Mouse (Mus musculus): Measurements from ENCODE around the gene Catsper4. TPM values are rescaled to one million over a fixed set of nuclear protein-coding genes. Genes with fewer than 3 reads are reported as not detected.

The Catsper4 gene
- polyA plus RNA-seq, 1 experiment from 2014 or later, result 0.12 TPM

DNA sequence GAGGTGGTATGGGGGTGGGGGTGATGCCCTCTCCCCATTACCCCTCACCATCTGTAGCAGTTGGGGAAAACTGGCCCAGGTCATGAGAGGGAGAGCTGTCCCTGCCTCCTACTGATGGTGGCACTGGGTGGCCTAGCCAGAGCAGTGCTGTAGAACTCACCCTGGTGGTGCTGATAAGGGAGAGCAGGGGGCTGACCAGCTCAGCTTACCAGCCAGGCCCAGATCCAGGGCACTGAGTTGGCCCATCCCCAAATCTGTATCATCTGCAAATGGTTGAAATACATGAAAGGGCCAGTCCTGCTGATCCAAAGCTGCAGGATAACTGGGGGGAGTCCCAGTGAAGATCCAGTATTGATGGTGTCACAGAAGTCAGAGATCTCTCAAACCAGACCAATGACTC lies 45.4 kb downstream of the Catsper4 start:
- no peak overlapping the region for H3K4me2 ChIP-seq
- H3K4me1 ChIP-seq (ENCODE audit: insufficient read depth), result 0 out of 2 replicates have a peak, but pooled peaks cover 4% of the 10 kb centered on the region
- no peak for TF ChIP-seq CTCF (IDR thresholded peaks at IDR 0.05; ENCODE audit: low read depth)
- H3K27ac ChIP-seq (ENCODE audit: low read depth), result no peak overlapping the region
- DNase-seq, result no peak
- H3K36me3 ChIP-seq (ENCODE audit: insufficient read depth), result 0 out of 2 replicates have a peak, but pooled peaks cover 5% of the 10 kb centered on the region
- H3K4me3 ChIP-seq (ENCODE audit: low read depth, low read length), result no peak overlapping the region
- H3K9me3 ChIP-seq (ENCODE audit: low read depth, low read length), result no peaks in the 10 kb centered on the region
- H3K27me3 ChIP-seq (ENCODE audit: insufficient read depth, low read length), result no peaks in the 10 kb centered on the region
- H3K9ac ChIP-seq, result no peak overlapping the region
- ATAC-seq (ENCODE audit: insufficient read depth), result no peak

GRCm38 (mm10) chr4:134181112-134181511 lies 46.1 kb downstream of the Catsper4 start:
- ATAC-seq (ENCODE audit: insufficient read depth) (no peak; the same call in 1 of the 2 replicates), DNase-seq (no peak)
- Histone ChIP-seq H3K27me3 (ENCODE audit: insufficient read depth, low read length) (no peaks in the 10 kb centered on the region), H3K9ac (no peak overlapping the region), H3K4me1 (ENCODE audit: insufficient read depth) (0 out of 2 replicates have a peak, but pooled peaks cover 4% of the 10 kb centered on the region), H3K9me3 (ENCODE audit: low read depth, low read length) (no peaks in the 10 kb centered on the region), H3K27ac (ENCODE audit: low read depth) (no peak overlapping the region), H3K4me3 (ENCODE audit: low read depth, low read length) (no peak overlapping the region), H3K4me2 (no peak overlapping the region), H3K36me3 (ENCODE audit: insufficient read depth) (0 out of 2 replicates have a peak, but pooled peaks cover 5% of the 10 kb centered on the region)
- WGBS, result 73% methylated on average over 1 of the region's 1 CpGs
- no peak for TF ChIP-seq CTCF (IDR thresholded peaks at IDR 0.05; ENCODE audit: low read depth)

DNA sequence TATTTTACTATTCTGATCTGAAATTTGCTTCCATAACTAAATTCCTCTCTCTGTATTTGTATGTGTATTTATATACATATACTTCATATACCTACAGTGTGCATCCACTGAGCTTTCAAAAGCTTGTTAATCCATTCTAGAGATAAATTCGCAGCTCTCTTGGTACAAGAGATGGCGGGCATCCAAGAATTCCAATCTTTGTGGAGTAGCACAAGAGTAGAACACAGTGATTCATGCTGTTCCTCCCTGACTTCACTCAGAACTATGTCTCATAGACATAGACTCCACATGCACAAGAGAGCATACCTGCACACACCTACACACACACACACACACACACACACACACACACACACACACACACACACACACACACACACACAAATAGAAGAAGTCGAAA lies 54.8 kb downstream of the Catsper4 start:
- H3K4me1 ChIP-seq (ENCODE audit: insufficient read depth), result no peaks in the 10 kb centered on the region
- no peak overlapping the region for H3K4me2 ChIP-seq
- no peak overlapping the region for H3K9ac ChIP-seq
- H3K27me3 ChIP-seq (ENCODE audit: insufficient read depth, low read length), result no peaks in the 10 kb centered on the region
- DNase-seq, result peak; percentile 51
- H3K36me3 ChIP-seq (ENCODE audit: insufficient read depth), result peaks cover 9% of the 10 kb centered on the region; the same call in 1 of the 2 replicates
- H3K4me3 ChIP-seq (ENCODE audit: low read depth, low read length), result no peak overlapping the region
- H3K27ac ChIP-seq (ENCODE audit: low read depth), result no peak overlapping the region
- ATAC-seq (ENCODE audit: insufficient read depth), result no peak
- no peak for TF ChIP-seq CTCF (IDR thresholded peaks at IDR 0.05; ENCODE audit: low read depth)
- WGBS, result 73% methylated on average over 3 of the region's 3 CpGs
- H3K9me3 ChIP-seq (ENCODE audit: low read depth, low read length), result no peaks in the 10 kb centered on the region

- H3K4me3 ChIP-seq (ENCODE audit: low read depth, low read length), result no peak overlapping the region
- H3K27me3 ChIP-seq (ENCODE audit: insufficient read depth, low read length), result no peaks in the 10 kb centered on the region
- H3K27ac ChIP-seq (ENCODE audit: low read depth), result no peak overlapping the region
- peak; percentile 20; the same call in 1 of the 2 replicates for TF ChIP-seq CTCF (IDR thresholded peaks at IDR 0.05; ENCODE audit: low read depth)
- DNase-seq (peak; percentile 7), ATAC-seq (ENCODE audit: insufficient read depth) (no peak)
- H3K9ac ChIP-seq, result no peak overlapping the region
- no peak overlapping the region for H3K4me2 ChIP-seq
- no peaks in the 10 kb centered on the region for H3K4me1 ChIP-seq (ENCODE audit: insufficient read depth)
- peaks cover 16% of the 10 kb centered on the region for H3K36me3 ChIP-seq (ENCODE audit: insufficient read depth)
- 94% methylated on average over 3 of the region's 3 CpGs for WGBS
- H3K9me3 ChIP-seq (ENCODE audit: low read depth, low read length), result no peaks in the 10 kb centered on the region
Observed at GRCm38 (mm10) chr4:134166906-134167305, 60.3 kb downstream of the Catsper4 start.

GRCm38 (mm10) chr4:134165548-134166465 lies 61.4 kb downstream of the Catsper4 start:
- no peaks in the 10 kb centered on the region for H3K27me3 ChIP-seq (ENCODE audit: insufficient read depth, low read length)
- no peak for TF ChIP-seq CTCF (IDR thresholded peaks at IDR 0.05; ENCODE audit: low read depth)
- H3K9me3 ChIP-seq (ENCODE audit: low read depth, low read length), result no peaks in the 10 kb centered on the region
- no peak overlapping the region for H3K9ac ChIP-seq
- no peak overlapping the region for H3K4me3 ChIP-seq (ENCODE audit: low read depth, low read length)
- DNase-seq (no peak), ATAC-seq (ENCODE audit: insufficient read depth) (no peak)
- H3K36me3 ChIP-seq (ENCODE audit: insufficient read depth), result peaks cover 9% of the 10 kb centered on the region
- WGBS, result 86% methylated on average over 3 of the region's 3 CpGs
- H3K27ac ChIP-seq (ENCODE audit: low read depth), result no peak overlapping the region
- no peak overlapping the region for H3K4me2 ChIP-seq
- no peaks in the 10 kb centered on the region for H3K4me1 ChIP-seq (ENCODE audit: insufficient read depth)

GRCm38 (mm10) chr4:134165024-134165423 lies 62.2 kb downstream of the Catsper4 start:
- no peak overlapping the region for H3K4me2 ChIP-seq
- 60% methylated on average over 6 of the region's 6 CpGs for WGBS

GRCm38 (mm10) chr4:134164591-134164990 lies 62.6 kb downstream of the Catsper4 start:
- Histone ChIP-seq H3K27ac (ENCODE audit: low read depth) (no peak overlapping the region), H3K4me1 (ENCODE audit: insufficient read depth) (no peaks in the 10 kb centered on the region), H3K9ac (no peak overlapping the region), H3K4me2 (no peak overlapping the region), H3K27me3 (ENCODE audit: insufficient read depth, low read length) (no peaks in the 10 kb centered on the region), H3K9me3 (ENCODE audit: low read depth, low read length) (no peaks in the 10 kb centered on the region), H3K4me3 (ENCODE audit: low read depth, low read length) (no peak overlapping the region), H3K36me3 (ENCODE audit: insufficient read depth) (peaks cover 9% of the 10 kb centered on the region)
- 85% methylated on average over 5 of the region's 6 CpGs for WGBS
- no peak for DNase-seq
- TF ChIP-seq CTCF (IDR thresholded peaks at IDR 0.05; ENCODE audit: low read depth), result no peak
- no peak for ATAC-seq (ENCODE audit: insufficient read depth)

More at GRCm38 (mm10) chr4:134165024-134165423, 62.2 kb downstream of the Catsper4 start:
- no peak for TF ChIP-seq CTCF (IDR thresholded peaks at IDR 0.05; ENCODE audit: low read depth)
- Histone ChIP-seq H3K27me3 (ENCODE audit: insufficient read depth, low read length) (no peaks in the 10 kb centered on the region), H3K4me1 (ENCODE audit: insufficient read depth) (no peaks in the 10 kb centered on the region), H3K36me3 (ENCODE audit: insufficient read depth) (peaks cover 9% of the 10 kb centered on the region), H3K4me3 (ENCODE audit: low read depth, low read length) (no peak overlapping the region), H3K9ac (no peak overlapping the region), H3K27ac (ENCODE audit: low read depth) (no peak overlapping the region), H3K9me3 (ENCODE audit: low read depth, low read length) (no peaks in the 10 kb centered on the region)
- DNase-seq, result no peak
- ATAC-seq (ENCODE audit: insufficient read depth), result no peak

Other genes with a start within 250 kb of the Catsper4 start
- gene Dhdds, start 226.5 kb downstream of the Catsper4 start, polyA plus RNA-seq (2014; fragmentation: Nextera tagmentation; extraction: Ambion mirVana), result 43.7 and 45.6 TPM in 2 replicates
- not detected in 2 replicates for gene Lin28a, start 208.5 kb downstream of the Catsper4 start, polyA plus RNA-seq (2014; fragmentation: Nextera tagmentation; extraction: Ambion mirVana)
- not detected in 2 replicates for gene Zfp683, start 173.5 kb downstream of the Catsper4 start, polyA plus RNA-seq (2014; fragmentation: Nextera tagmentation; extraction: Ambion mirVana)
- gene Crybg2, start 166.6 kb downstream of the Catsper4 start, polyA plus RNA-seq (2014; fragmentation: Nextera tagmentation; extraction: Ambion mirVana), result 2.9 and 4.0 TPM in 2 replicates
- gene Cd52, start 132.3 kb downstream of the Catsper4 start, polyA plus RNA-seq (2014; fragmentation: Nextera tagmentation; extraction: Ambion mirVana), result 13.1 and 14.2 TPM in 2 replicates
- gene Ubxn11, start 124.8 kb downstream of the Catsper4 start, polyA plus RNA-seq (2014; fragmentation: Nextera tagmentation; extraction: Ambion mirVana), result 6.8 and 7.8 TPM in 2 replicates
- 384 and 400 TPM in 2 replicates for gene Sh3bgrl3, start 98.6 kb downstream of the Catsper4 start, polyA plus RNA-seq (2014; fragmentation: Nextera tagmentation; extraction: Ambion mirVana)
- gene Cep85, start 40.3 kb downstream of the Catsper4 start, polyA plus RNA-seq (2014; fragmentation: Nextera tagmentation; extraction: Ambion mirVana), result 35.7 and 37.9 TPM in 2 replicates
- gene Gm7534, start 24.4 kb downstream of the Catsper4 start, polyA plus RNA-seq (2014; fragmentation: Nextera tagmentation; extraction: Ambion mirVana), result not detected in 2 replicates
- 6.2 TPM in 2 replicates for gene Cnksr1, start 11.0 kb upstream of the Catsper4 start, polyA plus RNA-seq (2014; fragmentation: Nextera tagmentation; extraction: Ambion mirVana)
- 0.29 and 0.41 TPM in 2 replicates for gene E130218I03Rik, start 16.3 kb upstream of the Catsper4 start, polyA plus RNA-seq (2014; fragmentation: Nextera tagmentation; extraction: Ambion mirVana)
- 16.4 and 17.5 TPM in 2 replicates for gene Zfp593, start 18.2 kb upstream of the Catsper4 start, polyA plus RNA-seq (2014; fragmentation: Nextera tagmentation; extraction: Ambion mirVana)
- gene Gm30191, start 19.6 kb upstream of the Catsper4 start, polyA plus RNA-seq (2014; fragmentation: Nextera tagmentation; extraction: Ambion mirVana), result not detected in 2 replicates
- 10.2 and 11.6 TPM in 2 replicates for gene Grrp1, start 26.7 kb upstream of the Catsper4 start, polyA plus RNA-seq (2014; fragmentation: Nextera tagmentation; extraction: Ambion mirVana)
- gene Pdik1l, start 60.5 kb upstream of the Catsper4 start, polyA plus RNA-seq (2014; fragmentation: Nextera tagmentation; extraction: Ambion mirVana), result 21.2 and 21.4 TPM in 2 replicates
- 0.28 TPM in 1 of 2 replicates, not detected in the other for gene Trim63, start 87.7 kb upstream of the Catsper4 start, polyA plus RNA-seq (2014; fragmentation: Nextera tagmentation; extraction: Ambion mirVana)
- 0.05 TPM in 1 of 2 replicates, not detected in the other for gene Slc30a2, start 115.8 kb upstream of the Catsper4 start, polyA plus RNA-seq (2014; fragmentation: Nextera tagmentation; extraction: Ambion mirVana)
- gene Extl1, start 156.5 kb upstream of the Catsper4 start, polyA plus RNA-seq (2014; fragmentation: Nextera tagmentation; extraction: Ambion mirVana), result 2.9 and 3.7 TPM in 2 replicates
- 10.5 and 12.2 TPM in 2 replicates for gene Pafah2, start 168.9 kb upstream of the Catsper4 start, polyA plus RNA-seq (2014; fragmentation: Nextera tagmentation; extraction: Ambion mirVana)
- gene Stmn1, start 240.9 kb upstream of the Catsper4 start, polyA plus RNA-seq (2014; fragmentation: Nextera tagmentation; extraction: Ambion mirVana), result 1,723 and 1,772 TPM in 2 replicates

Measured in lung, embryonic 14.5 days (tissue).